Mouse (Mus musculus): ENCODE measurements around the gene Rasl11b. TPM values are rescaled to one million over a fixed set of nuclear protein-coding genes. Genes with fewer than 3 reads are reported as not detected.

Gene Rasl11b
- polyA plus RNA-seq, 1 experiment from 2014 or later, result 149 TPM

GRCm38 (mm10) chr5:74166642-74167041, 28.4 kb upstream of the Rasl11b start:
- H3K36me3 ChIP-seq, result no peaks in the 10 kb centered on the region
- WGBS, result 92% methylated on average over 3 of the region's 3 CpGs
- H3K27ac ChIP-seq, result no peak overlapping the region
- no peak for ATAC-seq (ENCODE audit: low FRiP score, low read depth)
- no peak overlapping the region for H3K4me2 ChIP-seq (replicated peaks)
- no peak overlapping the region for H3K9ac ChIP-seq
- peaks cover 42% of the 10 kb centered on the region for H3K4me1 ChIP-seq
- no peaks in the 10 kb centered on the region for H3K27me3 ChIP-seq
- no peaks in the 10 kb centered on the region for H3K9me3 ChIP-seq
- no peak overlapping the region for H3K4me3 ChIP-seq

- no peak overlapping the region for H3K9ac ChIP-seq
- WGBS, result 72% methylated on average over 3 of the region's 3 CpGs
- ATAC-seq (ENCODE audit: low FRiP score, low read depth), result no peak
Observed at GRCm38 (mm10) chr5:74168085-74168484, 27.0 kb upstream of the Rasl11b start.

GRCm38 (mm10) chr5:74171768-74172167, 23.3 kb upstream of the Rasl11b start:
- WGBS, result 67% methylated on average over 9 of the region's 9 CpGs
- Histone ChIP-seq H3K9me3 (no peaks in the 10 kb centered on the region), H3K36me3 (no peaks in the 10 kb centered on the region), H3K4me2 (replicated peaks) (no peak overlapping the region; the same call in 1 of the 2 replicates), H3K4me3 (no peak overlapping the region), H3K27ac (peak overlapping the region; percentile 80), H3K27me3 (no peaks in the 10 kb centered on the region), H3K4me1 (peaks cover 68% of the 10 kb centered on the region), H3K9ac (no peak overlapping the region)
- no peak for ATAC-seq (ENCODE audit: low FRiP score, low read depth)

More at GRCm38 (mm10) chr5:74168085-74168484, 27.0 kb upstream of the Rasl11b start:
- peaks cover 42% of the 10 kb centered on the region for H3K4me1 ChIP-seq
- H3K27me3 ChIP-seq, result no peaks in the 10 kb centered on the region
- no peak overlapping the region for H3K4me3 ChIP-seq
- no peaks in the 10 kb centered on the region for H3K9me3 ChIP-seq
- H3K4me2 ChIP-seq (replicated peaks), result no peak overlapping the region
- 0 out of 2 replicates have a peak overlapping the region, but pooled peaks have one; percentile 22 for H3K27ac ChIP-seq
- H3K36me3 ChIP-seq, result no peaks in the 10 kb centered on the region

GRCm38 (mm10) chr5:74172208-74172607, 22.9 kb upstream of the Rasl11b start:
- H3K27me3 ChIP-seq, result no peaks in the 10 kb centered on the region
- peak overlapping the region; percentile 80 for H3K27ac ChIP-seq
- no peak overlapping the region for H3K9ac ChIP-seq
- H3K9me3 ChIP-seq, result no peaks in the 10 kb centered on the region
- 37% methylated on average over 12 of the region's 12 CpGs for WGBS
- peak overlapping the region; percentile 30 for H3K4me2 ChIP-seq (replicated peaks)
- peaks cover 72% of the 10 kb centered on the region for H3K4me1 ChIP-seq
- no peaks in the 10 kb centered on the region for H3K36me3 ChIP-seq
- peak; percentile 68 for ATAC-seq (ENCODE audit: low FRiP score, low read depth)
- H3K4me3 ChIP-seq, result no peak overlapping the region

- Histone ChIP-seq H3K36me3 (no peaks in the 10 kb centered on the region), H3K27ac (peak overlapping the region; percentile 80), H3K9me3 (no peaks in the 10 kb centered on the region), H3K9ac (no peak overlapping the region), H3K27me3 (no peaks in the 10 kb centered on the region), H3K4me3 (no peak overlapping the region), H3K4me1 (peaks cover 66% of the 10 kb centered on the region), H3K4me2 (replicated peaks) (0 out of 2 replicates have a peak overlapping the region, but pooled peaks have one; percentile 17)
- 60% methylated on average over 18 of the region's 18 CpGs for WGBS
- ATAC-seq (ENCODE audit: low FRiP score, low read depth), result peak; percentile 30; the same call in 1 of the 2 replicates
Observed at GRCm38 (mm10) chr5:74173162-74173844, 21.8 kb upstream of the Rasl11b start.

- Histone ChIP-seq H3K4me3 (no peak overlapping the region; the same call in 1 of the 2 replicates), H3K27ac (peak overlapping the region; percentile 89), H3K9me3 (no peaks in the 10 kb centered on the region), H3K9ac (0 out of 2 replicates have a peak overlapping the region, but pooled peaks have one; percentile 21), H3K4me2 (replicated peaks) (peak overlapping the region; percentile 47), H3K4me1 (peaks cover 67% of the 10 kb centered on the region), H3K36me3 (no peaks in the 10 kb centered on the region), H3K27me3 (no peaks in the 10 kb centered on the region)
- 21% methylated on average over 14 of the region's 14 CpGs for WGBS
- ATAC-seq (ENCODE audit: low FRiP score, low read depth), result peak; percentile 74
Observed at GRCm38 (mm10) chr5:74175526-74176270, 19.4 kb upstream of the Rasl11b start.

- Histone ChIP-seq H3K27me3 (no peaks in the 10 kb centered on the region), H3K9ac (no peak overlapping the region), H3K4me3 (no peak overlapping the region), H3K9me3 (no peaks in the 10 kb centered on the region), H3K4me1 (peaks cover 47% of the 10 kb centered on the region), H3K27ac (no peak overlapping the region), H3K36me3 (no peaks in the 10 kb centered on the region), H3K4me2 (replicated peaks) (no peak overlapping the region)
- ATAC-seq (ENCODE audit: low FRiP score, low read depth), result no peak
- 23% methylated on average over 10 of the region's 10 CpGs for WGBS
Observed at GRCm38 (mm10) chr5:74180216-74180615, 14.9 kb upstream of the Rasl11b start.

- ATAC-seq (ENCODE audit: low FRiP score, low read depth), result no peak
- 62% methylated on average over 10 of the region's 10 CpGs for WGBS
- Histone ChIP-seq H3K9ac (no peak overlapping the region), H3K27ac (no peak overlapping the region), H3K36me3 (no peaks in the 10 kb centered on the region), H3K4me3 (no peak overlapping the region), H3K9me3 (no peaks in the 10 kb centered on the region), H3K27me3 (no peaks in the 10 kb centered on the region), H3K4me2 (replicated peaks) (no peak overlapping the region), H3K4me1 (peaks cover 28% of the 10 kb centered on the region)
Observed at GRCm38 (mm10) chr5:74183118-74183517, 12.0 kb upstream of the Rasl11b start.

- no peaks in the 10 kb centered on the region for H3K9me3 ChIP-seq
- no peaks in the 10 kb centered on the region for H3K27me3 ChIP-seq
- H3K27ac ChIP-seq, result no peak overlapping the region; the same call in 1 of the 2 replicates
- ATAC-seq (ENCODE audit: low FRiP score, low read depth), result no peak
- peaks cover 22% of the 10 kb centered on the region for H3K4me1 ChIP-seq
- H3K4me2 ChIP-seq (replicated peaks), result no peak overlapping the region
- H3K4me3 ChIP-seq, result no peak overlapping the region
- 72% methylated on average over 9 of the region's 9 CpGs for WGBS
- H3K36me3 ChIP-seq, result no peaks in the 10 kb centered on the region
- H3K9ac ChIP-seq, result no peak overlapping the region
Observed at GRCm38 (mm10) chr5:74184607-74185006, 10.5 kb upstream of the Rasl11b start.

GRCm38 (mm10) chr5:74188076-74188475, 7.0 kb upstream of the Rasl11b start:
- peaks cover 33% of the 10 kb centered on the region for H3K4me1 ChIP-seq
- ATAC-seq (ENCODE audit: low FRiP score, low read depth), result no peak
- WGBS, result 89% methylated on average over 12 of the region's 12 CpGs

GRCm38 (mm10) chr5:74188886-74189285, 6.2 kb upstream of the Rasl11b start:
- Histone ChIP-seq H3K27me3 (no peaks in the 10 kb centered on the region), H3K9me3 (no peaks in the 10 kb centered on the region), H3K4me3 (no peak overlapping the region), H3K36me3 (no peaks in the 10 kb centered on the region), H3K4me2 (replicated peaks) (no peak overlapping the region), H3K9ac (no peak overlapping the region), H3K4me1 (peaks cover 39% of the 10 kb centered on the region), H3K27ac (no peak overlapping the region)
- WGBS, result 74% methylated on average over 8 of the region's 8 CpGs
- no peak for ATAC-seq (ENCODE audit: low FRiP score, low read depth)

More at GRCm38 (mm10) chr5:74188076-74188475, 7.0 kb upstream of the Rasl11b start:
- no peak overlapping the region for H3K4me2 ChIP-seq (replicated peaks)
- H3K9ac ChIP-seq, result no peak overlapping the region
- H3K27me3 ChIP-seq, result no peaks in the 10 kb centered on the region
- H3K4me3 ChIP-seq, result no peak overlapping the region
- H3K27ac ChIP-seq, result no peak overlapping the region
- H3K36me3 ChIP-seq, result no peaks in the 10 kb centered on the region
- no peaks in the 10 kb centered on the region for H3K9me3 ChIP-seq

GRCm38 (mm10) chr5:74189484-74190160, 5.5 kb upstream of the Rasl11b start:
- Histone ChIP-seq H3K4me3 (no peak overlapping the region), H3K27ac (no peak overlapping the region), H3K9me3 (no peaks in the 10 kb centered on the region), H3K4me2 (replicated peaks) (no peak overlapping the region), H3K36me3 (no peaks in the 10 kb centered on the region), H3K9ac (no peak overlapping the region), H3K4me1 (peaks cover 41% of the 10 kb centered on the region), H3K27me3 (no peaks in the 10 kb centered on the region)
- WGBS, result 61% methylated on average over 9 of the region's 9 CpGs
- no peak for ATAC-seq (ENCODE audit: low FRiP score, low read depth)

Measured in limb, embryonic 13.5 days (tissue).